Mouse (Mus musculus): ENCODE data around the gene U2af1. TPM values are rescaled to one million over a fixed set of nuclear protein-coding genes. Genes with fewer than 3 reads are reported as not detected.

The U2af1 gene
- polyA plus RNA-seq, 1 experiment from 2014 or later, result 184 TPM

DNA sequence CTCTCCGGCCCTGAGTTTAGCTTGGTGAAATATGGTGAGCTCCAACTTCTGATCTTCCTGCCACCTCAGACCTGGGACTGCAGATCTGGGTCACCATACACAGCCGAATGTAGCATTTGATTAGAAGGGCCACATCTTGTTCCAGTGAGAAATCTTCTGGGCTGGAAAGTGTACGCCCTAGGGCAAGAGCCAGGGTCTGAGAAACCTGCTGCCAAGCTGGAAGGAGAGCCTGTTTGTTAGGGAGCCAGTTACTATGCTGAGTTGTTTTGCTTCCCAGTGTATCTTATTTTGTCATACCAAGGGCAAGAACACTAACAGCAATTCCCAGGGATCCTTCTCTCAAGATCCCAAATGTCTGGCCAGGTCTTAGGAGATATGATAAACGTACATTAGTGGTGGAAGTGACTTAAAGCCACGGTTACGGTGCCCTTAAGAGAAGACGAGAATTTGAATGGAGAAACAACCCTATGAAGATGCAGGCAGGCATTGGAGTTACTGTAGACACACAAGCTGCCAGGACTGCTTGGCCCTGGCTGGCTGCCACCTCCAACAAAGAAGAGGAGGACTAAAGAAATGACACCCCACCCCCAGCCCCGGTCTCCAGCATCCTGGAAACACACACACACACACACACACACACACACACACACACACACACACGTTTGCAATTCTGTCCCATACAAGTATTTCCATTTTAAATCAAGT is 20.7 kb downstream of the U2af1 start:
- no peak for ATAC-seq (ENCODE audit: extremely low read depth, insufficient number of reproducible peaks, low FRiP score, low TSS enrichment)
- H3K27ac ChIP-seq (replicated peaks), result peak overlapping the region; percentile 13; the same call in 1 of the 2 replicates
- H3K9ac ChIP-seq, result no peak overlapping the region
- H3K4me3 ChIP-seq, result peak overlapping the region; percentile 61; the same call in 1 of the 2 replicates
- WGBS, result 60% methylated on average over 9 of the region's 9 CpGs
- H3K9me3 ChIP-seq, result no peaks in the 10 kb centered on the region
- peak overlapping the region; percentile 97 for H3K4me2 ChIP-seq
- peaks cover 25% of the 10 kb centered on the region for H3K27me3 ChIP-seq (replicated peaks)
- peaks cover 30% of the 10 kb centered on the region for H3K4me1 ChIP-seq
- H3K36me3 ChIP-seq, result no peaks in the 10 kb centered on the region

DNA sequence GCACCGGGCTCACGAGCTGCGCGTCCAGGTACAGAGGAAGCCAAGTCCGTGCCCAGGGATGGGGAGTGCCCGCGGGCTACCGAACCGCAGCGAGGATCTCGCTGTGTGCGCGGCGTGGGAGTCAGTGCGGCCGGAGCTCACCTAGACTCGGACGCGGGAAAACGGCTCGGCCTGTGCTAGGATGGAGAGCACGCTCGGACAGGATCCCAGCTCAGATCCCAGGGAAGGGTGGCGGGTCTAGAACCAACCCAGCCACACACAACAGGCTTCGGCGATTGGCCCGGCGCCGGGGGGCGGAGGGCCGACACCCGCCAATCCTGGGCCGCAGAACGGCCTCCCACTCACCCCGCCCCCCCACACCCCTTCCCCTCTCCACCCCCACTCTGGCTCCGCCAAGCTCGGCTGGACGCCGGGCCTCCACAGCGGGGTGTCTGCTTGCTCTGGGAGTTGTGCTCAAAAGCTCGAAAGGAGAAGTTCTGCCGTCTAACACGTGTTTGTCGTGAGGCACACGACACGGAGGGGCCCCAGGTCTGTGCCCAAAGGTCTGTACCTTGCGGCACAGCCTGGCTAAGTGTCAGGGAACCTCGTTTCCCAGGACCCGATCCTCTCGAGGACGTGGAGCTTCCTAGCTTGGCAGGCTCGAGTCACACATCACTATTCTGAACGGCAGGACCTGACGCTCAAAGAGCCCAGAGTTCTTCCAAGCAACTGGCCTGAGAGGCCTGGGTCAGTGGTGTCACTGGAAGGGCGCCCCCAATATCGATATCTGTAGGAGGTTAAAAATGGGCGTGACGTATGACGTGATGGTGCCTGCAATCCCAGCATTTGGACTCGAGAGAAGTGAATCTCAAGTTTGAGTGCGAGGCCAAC is 21.5 kb downstream of the U2af1 start, which contains the start of gene Cbs:
TSS of gene Cbs (minus strand) at position 297 of the 870 bp plus-strand sequence.
- H3K4me1 ChIP-seq, result peaks cover 30% of the 10 kb centered on the region
- H3K4me3 ChIP-seq, result peak within 1 kb of the TSS; percentile 61
- H3K27ac ChIP-seq (replicated peaks), result peak within 1 kb of the TSS; percentile 13; the same call in 1 of the 2 replicates
- H3K9me3 ChIP-seq, result no peaks in the 10 kb centered on the region
- 2% methylated on average over 57 of the region's 61 CpGs for WGBS
- peaks cover 25% of the 10 kb centered on the region for H3K27me3 ChIP-seq (replicated peaks)
- peak within 1 kb of the TSS; percentile 78 for H3K9ac ChIP-seq
- ATAC-seq (ENCODE audit: extremely low read depth, insufficient number of reproducible peaks, low FRiP score, low TSS enrichment), result peak; percentile 74
- no peaks in the 10 kb centered on the region for H3K36me3 ChIP-seq
- H3K4me2 ChIP-seq, result peak within 1 kb of the TSS; percentile 97

DNA sequence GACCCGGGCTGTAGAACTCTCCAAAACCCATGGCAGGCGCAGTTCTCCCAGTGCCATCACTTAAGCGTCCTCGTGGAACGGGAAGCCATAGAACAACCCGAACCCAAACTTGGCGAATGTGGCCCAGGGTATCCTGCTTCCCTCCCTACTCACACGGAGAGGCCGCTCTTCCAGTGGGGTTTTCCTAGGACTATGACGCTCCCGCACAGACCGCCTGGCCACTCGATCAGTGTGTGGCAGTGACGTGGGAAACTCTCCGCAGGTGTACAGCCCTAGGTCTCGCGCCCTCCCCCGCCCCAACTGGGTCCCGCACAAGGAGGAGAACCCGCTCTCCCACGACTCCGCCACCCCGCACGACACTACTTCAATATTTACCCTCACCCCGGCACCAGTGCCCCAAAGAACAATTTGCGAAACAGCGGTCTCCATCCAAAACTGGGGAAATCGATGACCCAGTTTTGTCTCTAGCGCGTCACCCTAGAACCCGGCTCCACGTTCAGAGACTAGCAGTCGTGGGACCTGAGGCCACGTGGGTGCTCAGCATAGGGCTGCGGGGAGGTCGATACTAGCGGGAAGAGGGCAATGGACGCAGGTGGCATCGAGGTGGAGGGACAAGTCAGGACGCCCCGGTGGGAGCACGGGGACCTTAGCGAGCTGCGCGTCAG is 22.3 kb downstream of the U2af1 start:
- H3K27ac ChIP-seq (replicated peaks), result no peak overlapping the region
- H3K4me2 ChIP-seq, result peak overlapping the region; percentile 97
- no peaks in the 10 kb centered on the region for H3K9me3 ChIP-seq
- peaks cover 25% of the 10 kb centered on the region for H3K27me3 ChIP-seq (replicated peaks)
- H3K4me1 ChIP-seq, result peaks cover 30% of the 10 kb centered on the region
- peak overlapping the region; percentile 61 for H3K4me3 ChIP-seq
- peak overlapping the region; percentile 78 for H3K9ac ChIP-seq
- 7% methylated on average over 43 of the region's 45 CpGs for WGBS
- no peak for ATAC-seq (ENCODE audit: extremely low read depth, insufficient number of reproducible peaks, low FRiP score, low TSS enrichment)
- H3K36me3 ChIP-seq, result no peaks in the 10 kb centered on the region

DNA sequence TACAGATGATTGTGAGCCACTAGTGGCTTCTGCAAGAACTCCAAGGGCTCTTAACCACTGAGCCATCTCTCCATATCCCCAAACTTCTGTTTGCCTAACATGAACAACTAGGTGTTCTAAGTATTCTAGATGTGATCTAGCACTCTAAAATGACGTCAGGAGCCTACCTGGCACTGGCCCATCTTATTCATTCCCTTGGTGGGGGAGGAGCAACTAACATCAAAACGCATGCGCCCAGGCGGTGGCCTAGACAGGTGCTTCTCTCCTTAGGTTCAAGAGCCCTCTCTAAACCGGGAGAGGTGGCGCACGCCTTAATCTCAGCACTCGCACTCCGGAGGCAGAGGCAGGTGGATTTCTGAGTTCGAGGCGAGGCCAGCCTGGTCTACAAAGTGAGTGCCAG is 22.9 kb downstream of the U2af1 start:
- ATAC-seq (ENCODE audit: extremely low read depth, insufficient number of reproducible peaks, low FRiP score, low TSS enrichment), result no peak
- Histone ChIP-seq H3K27me3 (replicated peaks) (peaks cover 25% of the 10 kb centered on the region), H3K9ac (no peak overlapping the region), H3K9me3 (no peaks in the 10 kb centered on the region), H3K27ac (replicated peaks) (no peak overlapping the region), H3K36me3 (no peaks in the 10 kb centered on the region), H3K4me1 (peaks cover 30% of the 10 kb centered on the region), H3K4me3 (peak overlapping the region; percentile 61), H3K4me2 (peak overlapping the region; percentile 97; the same call in 1 of the 2 replicates)
- WGBS, result 44% methylated on average over 11 of the region's 11 CpGs

DNA sequence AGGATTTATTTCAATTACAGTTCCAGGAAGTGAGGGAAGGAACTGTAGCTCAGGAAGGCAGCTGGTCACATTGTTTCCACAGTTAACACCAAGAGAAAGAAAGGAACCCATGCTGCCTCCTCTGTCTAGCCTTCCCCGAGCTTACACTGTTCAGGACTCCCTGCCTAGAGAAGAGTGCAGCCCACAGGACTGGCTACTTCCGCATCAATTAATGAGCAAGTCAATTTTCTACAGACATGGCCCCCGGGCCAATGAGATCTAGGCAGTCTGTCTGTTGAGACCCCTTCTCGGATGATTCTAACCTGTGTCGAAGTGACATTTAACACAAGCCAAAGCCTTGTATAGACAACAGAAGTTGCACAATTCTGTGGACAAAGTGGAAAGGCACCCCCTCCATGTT is 23.8 kb downstream of the U2af1 start:
- H3K36me3 ChIP-seq, result no peaks in the 10 kb centered on the region
- H3K4me3 ChIP-seq, result no peak overlapping the region
- ATAC-seq (ENCODE audit: extremely low read depth, insufficient number of reproducible peaks, low FRiP score, low TSS enrichment), result no peak
- peaks cover 25% of the 10 kb centered on the region for H3K27me3 ChIP-seq (replicated peaks)
- H3K4me1 ChIP-seq, result peaks cover 27% of the 10 kb centered on the region
- H3K9ac ChIP-seq, result no peak overlapping the region
- no peaks in the 10 kb centered on the region for H3K9me3 ChIP-seq
- WGBS, result 68% methylated on average over 5 of the region's 5 CpGs
- no peak overlapping the region for H3K27ac ChIP-seq (replicated peaks)
- H3K4me2 ChIP-seq, result no peak overlapping the region

DNA sequence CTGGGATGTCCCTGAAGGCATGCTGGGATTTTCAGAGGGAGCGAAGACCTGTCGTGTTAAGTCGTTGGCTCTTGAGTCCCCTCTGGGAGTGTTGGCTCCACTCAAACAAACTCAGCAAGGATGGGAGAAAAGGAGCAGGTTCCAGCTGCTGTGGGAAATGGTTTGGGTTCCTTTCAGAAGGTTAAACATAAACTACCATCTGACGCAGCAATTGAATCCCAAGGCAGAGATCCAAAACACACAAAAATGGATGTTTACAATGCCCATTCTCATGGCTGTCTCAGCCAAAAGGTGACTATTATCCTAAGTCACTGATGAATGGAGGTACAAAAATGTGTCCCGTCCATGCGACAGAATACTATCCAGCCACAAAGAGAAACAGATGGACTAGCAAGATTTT is 25.7 kb downstream of the U2af1 start:
- H3K4me3 ChIP-seq, result no peak overlapping the region
- 76% methylated on average over 6 of the region's 6 CpGs for WGBS
- H3K27me3 ChIP-seq (replicated peaks), result peaks cover 22% of the 10 kb centered on the region
- ATAC-seq (ENCODE audit: extremely low read depth, insufficient number of reproducible peaks, low FRiP score, low TSS enrichment), result no peak
- H3K9ac ChIP-seq, result no peak overlapping the region
- H3K4me2 ChIP-seq, result no peak overlapping the region
- H3K9me3 ChIP-seq, result 0 out of 2 replicates have a peak, but pooled peaks cover 3% of the 10 kb centered on the region
- H3K36me3 ChIP-seq, result no peaks in the 10 kb centered on the region
- H3K4me1 ChIP-seq, result peaks cover 19% of the 10 kb centered on the region
- H3K27ac ChIP-seq (replicated peaks), result no peak overlapping the region

DNA sequence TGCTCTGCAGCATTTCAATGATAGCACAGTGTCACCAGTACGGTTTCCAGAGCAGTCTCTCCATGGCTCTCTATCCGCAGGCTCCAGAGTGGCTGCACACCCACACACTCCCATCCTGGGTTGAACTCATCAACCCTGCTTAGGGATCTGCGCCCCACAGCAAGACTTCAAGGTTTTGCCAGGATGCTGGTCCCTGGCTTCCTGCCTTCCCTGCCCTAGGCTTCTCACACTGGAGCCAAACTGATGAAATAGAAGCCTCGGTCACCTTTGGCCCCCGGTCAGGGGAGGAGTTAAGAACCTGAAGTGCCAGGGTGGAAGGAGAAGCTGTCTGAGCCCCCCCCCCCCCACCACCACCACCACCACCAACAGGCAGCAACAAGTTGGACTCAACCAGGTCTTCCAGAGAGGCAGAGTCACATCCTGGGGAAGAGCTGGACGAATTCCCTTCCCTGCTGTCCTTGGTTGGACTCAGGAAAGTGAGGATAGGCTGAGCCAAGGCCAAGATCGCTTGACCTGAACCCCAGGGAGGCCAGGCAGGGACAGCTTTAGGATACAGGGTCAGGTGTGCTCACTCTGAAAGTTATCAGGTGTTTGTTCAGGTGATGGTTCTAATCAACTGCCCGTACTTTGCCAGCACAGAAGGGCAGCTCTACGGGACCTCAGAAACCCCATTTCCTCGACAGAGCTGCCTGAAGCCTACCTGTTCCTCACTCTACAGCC is 27.5 kb downstream of the U2af1 start:
- H3K9me3 ChIP-seq, result 0 out of 2 replicates have a peak, but pooled peaks cover 7% of the 10 kb centered on the region
- H3K4me3 ChIP-seq, result no peak overlapping the region
- WGBS, result 60% methylated on average over 10 of the region's 10 CpGs
- H3K4me1 ChIP-seq, result peaks cover 4% of the 10 kb centered on the region
- H3K27me3 ChIP-seq (replicated peaks), result peaks cover 16% of the 10 kb centered on the region
- H3K4me2 ChIP-seq, result no peak overlapping the region
- H3K9ac ChIP-seq, result no peak overlapping the region
- H3K27ac ChIP-seq (replicated peaks), result no peak overlapping the region
- no peaks in the 10 kb centered on the region for H3K36me3 ChIP-seq
- no peak for ATAC-seq (ENCODE audit: extremely low read depth, insufficient number of reproducible peaks, low FRiP score, low TSS enrichment)

DNA sequence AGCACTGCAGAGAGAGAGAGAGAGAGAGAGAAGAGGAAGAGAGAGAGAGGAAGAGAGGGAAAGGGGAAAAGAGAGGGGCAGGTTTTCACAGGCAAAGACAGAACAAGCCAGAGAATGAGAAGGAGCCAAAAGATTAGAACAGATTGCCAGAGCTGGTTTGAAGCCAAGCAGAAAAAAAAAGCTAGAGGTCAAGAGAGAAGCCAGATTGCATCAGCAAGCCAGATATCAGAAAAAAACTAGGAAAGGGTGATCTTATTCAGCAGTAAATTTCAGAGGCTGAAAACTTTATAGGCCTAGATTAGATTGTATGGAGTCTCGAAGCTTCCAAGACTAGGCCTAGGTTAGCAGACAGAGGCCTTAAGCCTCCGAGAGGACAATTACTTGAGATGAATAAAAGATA is 30.7 kb downstream of the U2af1 start:
- Histone ChIP-seq H3K4me1 (no peaks in the 10 kb centered on the region), H3K27me3 (replicated peaks) (no peaks in the 10 kb centered on the region), H3K4me2 (no peak overlapping the region), H3K27ac (replicated peaks) (no peak overlapping the region), H3K9ac (no peak overlapping the region), H3K4me3 (no peak overlapping the region), H3K9me3 (0 out of 2 replicates have a peak, but pooled peaks cover 7% of the 10 kb centered on the region), H3K36me3 (no peaks in the 10 kb centered on the region)
- no peak for ATAC-seq (ENCODE audit: extremely low read depth, insufficient number of reproducible peaks, low FRiP score, low TSS enrichment)
- WGBS, result 77% methylated on average over 2 of the region's 2 CpGs

DNA sequence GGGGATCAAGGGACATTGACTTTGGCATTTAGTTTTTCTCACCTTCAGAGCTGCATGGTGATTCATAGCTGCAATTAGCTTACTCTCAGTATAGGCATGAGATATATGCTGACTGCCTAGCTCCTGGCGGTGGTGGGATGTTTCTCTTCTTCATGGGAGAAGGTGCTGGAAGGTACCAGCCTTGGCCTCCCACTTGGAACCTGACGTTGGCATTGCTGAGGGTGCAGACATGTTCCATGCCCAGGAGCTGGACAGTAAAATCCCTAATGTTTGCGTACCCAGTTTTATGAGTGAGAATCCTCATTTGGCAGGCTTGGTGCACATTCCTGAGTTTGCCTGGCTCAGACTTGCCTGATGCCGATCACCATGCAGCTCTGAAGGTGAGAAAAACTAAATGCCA is 35.6 kb downstream of the U2af1 start:
- H3K4me1 ChIP-seq, result no peaks in the 10 kb centered on the region
- no peak overlapping the region for H3K4me3 ChIP-seq
- H3K27me3 ChIP-seq (replicated peaks), result no peaks in the 10 kb centered on the region
- no peak for ATAC-seq (ENCODE audit: extremely low read depth, insufficient number of reproducible peaks, low FRiP score, low TSS enrichment)
- H3K9ac ChIP-seq, result no peak overlapping the region
- no peak overlapping the region for H3K4me2 ChIP-seq
- H3K9me3 ChIP-seq, result 0 out of 2 replicates have a peak, but pooled peaks cover 4% of the 10 kb centered on the region
- WGBS, result 78% methylated on average over 4 of the region's 4 CpGs
- H3K36me3 ChIP-seq, result no peaks in the 10 kb centered on the region
- no peak overlapping the region for H3K27ac ChIP-seq (replicated peaks)

DNA sequence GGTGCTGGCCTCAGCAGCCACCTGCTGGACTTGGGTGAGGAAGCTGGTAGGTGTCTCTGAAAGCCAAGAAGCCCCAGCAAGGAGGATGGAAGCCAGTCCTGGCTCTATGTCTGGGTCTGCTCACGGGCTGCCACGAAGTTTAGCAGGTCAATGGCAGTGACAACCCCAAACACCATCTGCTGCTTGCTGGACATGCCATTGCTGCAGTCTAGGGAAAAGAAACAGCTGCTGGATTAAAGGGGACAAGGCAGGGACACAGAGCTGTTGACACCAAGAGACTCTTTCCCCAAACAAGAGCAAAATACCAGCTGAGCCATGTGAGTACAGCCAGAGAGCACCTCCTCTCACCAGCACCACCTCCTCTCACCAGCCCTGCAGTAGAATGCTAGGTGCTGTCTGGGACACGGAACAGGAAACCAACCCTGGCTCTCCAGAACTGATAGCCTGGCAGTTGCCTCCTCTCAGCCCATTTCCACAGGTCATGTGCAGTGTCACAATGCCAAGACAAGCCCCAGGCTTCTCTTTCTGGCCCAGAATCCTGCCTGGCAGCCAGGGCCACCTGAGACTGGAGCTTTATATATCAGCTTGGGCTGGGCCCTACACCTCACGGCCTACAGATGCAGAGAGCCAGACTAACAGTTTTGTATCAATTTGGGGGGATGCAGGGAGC is 45.5 kb downstream of the U2af1 start:
- Histone ChIP-seq H3K4me2 (no peak overlapping the region), H3K9ac (no peak overlapping the region), H3K4me3 (no peak overlapping the region), H3K27me3 (replicated peaks) (no peaks in the 10 kb centered on the region), H3K27ac (replicated peaks) (no peak overlapping the region), H3K36me3 (no peaks in the 10 kb centered on the region), H3K9me3 (no peaks in the 10 kb centered on the region), H3K4me1 (0 out of 2 replicates have a peak, but pooled peaks cover 2% of the 10 kb centered on the region)
- 45% methylated on average over 4 of the region's 4 CpGs for WGBS
- ATAC-seq (ENCODE audit: extremely low read depth, insufficient number of reproducible peaks, low FRiP score, low TSS enrichment), result no peak

Data from heart, embryonic 13.5 days (tissue).